8 mouse cellular contexts compared by ENCODE assay signal in genomic region chr7:136046645-136047363, GRCm38 (mm10).
A peak's percentile ranks its signal among the peaks of the same experiment; 100 is the strongest.
DNase-seq lines count a peak whose midpoint lies in the region; ATAC-seq lines count a peak whose summit lies in the region.

No protein-coding gene starts in this region.

- H3K4me1 ChIP-seq in forebrain, embryonic 16.5 days (replicated peaks; ENCODE audit: control insufficient read depth, insufficient read depth, low read length): peaks cover 23% of the 10 kb centered on the region
- peaks cover 30% of the 10 kb centered on the region for H3K4me1 ChIP-seq in midbrain, embryonic 11.5 days (ENCODE audit: control insufficient read depth, insufficient read depth, low read length)

- no peak overlapping the region; the same call in 1 of the 2 replicates for H3K4me2 ChIP-seq in forebrain, embryonic 16.5 days (ENCODE audit: low read length)
- H3K4me2 ChIP-seq in midbrain, embryonic 11.5 days: no peak overlapping the region

- H3K9ac ChIP-seq in forebrain, embryonic 16.5 days (replicated peaks; ENCODE audit: low read depth, low read length): no peak overlapping the region
- H3K9ac ChIP-seq in midbrain, embryonic 11.5 days (ENCODE audit: low read length): no peak overlapping the region

- peak; percentile 67 to 83 for DNase-seq in urinary bladder, postnatal 4 days (ENCODE audit: low spot score in 2 of 2)
- no peak for DNase-seq in urinary bladder, adult 2 months (ENCODE audit: low spot score)
- peak; percentile 91 for DNase-seq in heart, postnatal 4 days
- peak; percentile 77 for DNase-seq in layer of hippocampus, adult 9-11 months
- DNase-seq in midbrain, embryonic 11.5 days (ENCODE audit: low spot score, missing footprints): peak; percentile 92
- peak; percentile 35 to 47 for DNase-seq in right cerebral cortex, postnatal 36 days (ENCODE audit: low spot score in 2 of 2)
- no peak for DNase-seq in urinary bladder, postnatal 10 days (ENCODE audit: low spot score)

- ATAC-seq in forebrain, embryonic 16.5 days: peak; percentile 92
- peak; percentile 66 for ATAC-seq in midbrain, embryonic 11.5 days (ENCODE audit: low FRiP score)

- WGBS in forebrain, embryonic 16.5 days: 5% methylated on average over 14 of the region's 14 CpGs
- 30% methylated on average over 14 of the region's 14 CpGs for WGBS in midbrain, embryonic 11.5 days

- H3K27me3 ChIP-seq in forebrain, embryonic 16.5 days (replicated peaks; ENCODE audit: control insufficient read depth, insufficient read depth, low read length): no peaks in the 10 kb centered on the region
- H3K27me3 ChIP-seq in midbrain, embryonic 11.5 days (ENCODE audit: control insufficient read depth, insufficient read depth, low read length): no peaks in the 10 kb centered on the region

- no peak overlapping the region for H3K4me3 ChIP-seq in forebrain, embryonic 16.5 days (replicated peaks; ENCODE audit: low read length)
- H3K4me3 ChIP-seq in midbrain, embryonic 11.5 days (ENCODE audit: low read depth, low read length): no peak overlapping the region

- no peaks in the 10 kb centered on the region for H3K36me3 ChIP-seq in forebrain, embryonic 16.5 days (ENCODE audit: control insufficient read depth, insufficient read depth)
- H3K36me3 ChIP-seq in midbrain, embryonic 11.5 days (ENCODE audit: control insufficient read depth, insufficient read depth, low read length): no peaks in the 10 kb centered on the region

- H3K9me3 ChIP-seq in forebrain, embryonic 16.5 days (ENCODE audit: control insufficient read depth, low read length): no peaks in the 10 kb centered on the region
- no peaks in the 10 kb centered on the region for H3K9me3 ChIP-seq in midbrain, embryonic 11.5 days (ENCODE audit: control insufficient read depth, low read length)

- peak overlapping the region; percentile 52 for H3K27ac ChIP-seq in forebrain, embryonic 16.5 days (ENCODE audit: low read length)
- peak overlapping the region; percentile 60 for H3K27ac ChIP-seq in midbrain, embryonic 11.5 days (ENCODE audit: low read depth, low read length)

Comparison
In these comparisons a context has a peak if more than half of its experiments do, and no peak if none do; other contexts are left out.
1. DNase-seq: peak in urinary bladder, postnatal 4 days (2 of 2), heart, postnatal 4 days (single experiment), layer of hippocampus, adult 9-11 months (single experiment), midbrain, embryonic 11.5 days (single experiment) and right cerebral cortex, postnatal 36 days (2 of 2); none in urinary bladder, adult 2 months (single experiment) and urinary bladder, postnatal 10 days (single experiment).